Mouse (Mus musculus) lung, embryonic 14.5 days (tissue): ENCODE results near the gene Skp1a. TPM values are rescaled to one million over a fixed set of nuclear protein-coding genes. Genes with fewer than 3 reads are reported as not detected.

ENCODE experiments used
- ATAC-seq: fragments of 200-750 bp; cut with Nextera tagmentation; 2 replicates; pipeline ENCODE4 v1.8.0; 2017; ENCODE audit warnings: mild to moderate bottlenecking, moderate TSS enrichment, moderate library complexity; ENCODE audit not compliant: insufficient read depth
- DNase-seq: peaks from one replicate; pipeline ENCODE4 v3.0.0-alpha.2; 2015
- H3K27ac ChIP-seq: fragments of 300-500 bp; sonication (generic); 2 replicates; pipeline ENCODE4 v1.5.1; 2014; ENCODE audit warnings: low read depth, mild to moderate bottlenecking, moderate library complexity
- H3K27me3 ChIP-seq: fragments of 300-500 bp; sonication (generic); 2 replicates; pipeline ENCODE4 v1.6.1; 2014; ENCODE audit warnings: low read length, control low read depth; ENCODE audit not compliant: insufficient read depth
- H3K36me3 ChIP-seq: fragments of 300-500 bp; sonication (generic); 2 replicates; pipeline ENCODE4 v1.6.1; 2014; ENCODE audit warnings: control low read depth; ENCODE audit not compliant: insufficient read depth
- H3K4me1 ChIP-seq: fragments of 300-500 bp; sonication (generic); 2 replicates; pipeline ENCODE4 v1.6.1; 2014; ENCODE audit warnings: antibody characterized with exemption, control low read depth; ENCODE audit not compliant: insufficient read depth
- H3K4me2 ChIP-seq: fragments of 300-500 bp; sonication (generic); 2 replicates; pipeline ENCODE4 v1.6.1; 2014; ENCODE audit warnings: mild to moderate bottlenecking
- H3K4me3 ChIP-seq: fragments of 300-500 bp; sonication (generic); 2 replicates; pipeline ENCODE4 v1.5.1; 2014; ENCODE audit warnings: low read depth, low read length
- H3K9ac ChIP-seq: fragments of 300-500 bp; sonication (generic); 2 replicates; pipeline ENCODE4 v1.6.1; 2014
- H3K9me3 ChIP-seq: fragments of 300-500 bp; sonication (generic); 2 replicates; pipeline ENCODE4 v1.6.1; 2016; ENCODE audit warnings: low read depth, low read length, control low read depth
- CTCF ChIP-seq: IDR thresholded peaks from 2 replicates; pipeline ENCODE4 v1.5.1; 2016; ENCODE audit warnings: antibody characterized with exemption, low read depth
- WGBS: fragments of 180-500 bp; shearing (Covaris S2); extraction: QIAGEN DNeasy Blood & Tissue Kit; methylation state at CpG from one replicate; pipeline ENCODE4 v1.1.7; 2014; 5-methylcytosine and 5-hydroxymethylcytosine counted together
- polyA plus RNA-seq: library from polyadenylated mRNA; unstranded; fragments of >200 nt; fragmentation: Nextera tagmentation; extraction: Ambion mirVana; gene quantifications from 2 replicates; pipeline ENCODE4 v1.2.1, GENCODE M21; 2014

Skp1a gene
- polyA plus RNA-seq, 1 experiment from 2014 or later: 781 TPM

DNA sequence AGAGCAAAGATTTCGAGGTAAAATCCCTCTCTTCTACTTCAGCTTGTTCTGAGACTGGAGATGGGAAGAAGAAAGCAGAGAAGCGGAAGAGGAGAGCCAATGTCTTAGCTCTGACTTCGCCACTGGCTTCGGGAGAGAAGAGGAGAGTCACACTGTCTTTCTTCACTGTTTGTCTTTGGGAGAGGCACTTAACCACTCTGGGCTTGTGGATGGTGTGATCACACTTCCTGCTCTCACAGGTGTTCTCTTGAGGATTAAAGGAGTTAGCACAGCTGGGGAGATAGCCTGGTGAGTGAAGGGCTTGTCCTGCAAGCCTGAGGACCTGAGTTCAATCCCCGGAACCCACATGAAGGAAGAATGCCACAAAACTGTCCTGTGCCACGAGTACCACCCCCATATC, 61.1 kb downstream of the Skp1a start:
- H3K9me3 ChIP-seq: no peaks in the 10 kb centered on the region
- H3K27me3 ChIP-seq: no peaks in the 10 kb centered on the region
- no peak overlapping the region for H3K9ac ChIP-seq
- ATAC-seq: no peak
- H3K36me3 ChIP-seq: no peaks in the 10 kb centered on the region
- no peak overlapping the region for H3K4me2 ChIP-seq
- no peak overlapping the region for H3K27ac ChIP-seq
- H3K4me1 ChIP-seq: no peaks in the 10 kb centered on the region
- no peak for DNase-seq
- TF ChIP-seq CTCF: no peak
- WGBS: 62% methylated on average over 6 of the region's 6 CpGs
- no peak overlapping the region for H3K4me3 ChIP-seq

DNA sequence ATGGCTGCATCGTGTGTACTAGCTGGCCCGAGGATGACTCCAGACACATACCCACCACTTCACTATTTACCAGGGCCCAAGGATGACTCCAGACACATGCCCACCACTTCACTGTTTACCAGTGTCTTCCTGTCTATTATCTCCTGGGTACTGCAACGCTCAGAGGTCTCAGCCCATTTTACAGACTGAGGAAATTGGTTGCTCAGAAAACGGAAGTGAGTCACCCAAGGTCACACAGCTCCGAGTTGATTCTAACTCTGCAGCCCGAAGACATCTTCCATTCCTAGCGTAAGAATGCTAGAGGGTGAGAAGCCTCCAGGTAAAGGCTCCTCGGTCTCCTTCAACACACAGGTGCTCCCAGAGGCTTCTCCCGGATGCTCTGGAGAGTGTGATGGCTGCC, 62.3 kb downstream of the Skp1a start:
- Histone ChIP-seq H3K4me2 (no peak overlapping the region), H3K9me3 (no peaks in the 10 kb centered on the region), H3K9ac (no peak overlapping the region), H3K36me3 (no peaks in the 10 kb centered on the region), H3K4me3 (no peak overlapping the region), H3K27ac (no peak overlapping the region), H3K27me3 (no peaks in the 10 kb centered on the region), H3K4me1 (no peaks in the 10 kb centered on the region)
- DNase-seq (no peak), ATAC-seq (no peak)
- TF ChIP-seq CTCF: no peak
- 74% methylated on average over 9 of the region's 9 CpGs for WGBS

Other genes with a start within 250 kb of the Skp1a start
- gene Ube2b, start 231.2 kb upstream of the Skp1a start, polyA plus RNA-seq: 126 and 128 TPM in 2 replicates
- 8.5 and 9.4 TPM in 2 replicates for gene Cdkl3, start 227.8 kb upstream of the Skp1a start, polyA plus RNA-seq
- 94.0 and 95.3 TPM in 2 replicates for gene Ppp2ca, start 133.3 kb upstream of the Skp1a start, polyA plus RNA-seq
- not detected in 2 replicates for gene Olfr1373, start 86.5 kb upstream of the Skp1a start, polyA plus RNA-seq
- gene Olfr1371, start 18.0 kb upstream of the Skp1a start, polyA plus RNA-seq: not detected in 2 replicates
- 64.2 and 68.8 TPM in 2 replicates for gene Tcf7, start 51.0 kb downstream of the Skp1a start, polyA plus RNA-seq
- gene Vdac1, start 128.9 kb downstream of the Skp1a start, polyA plus RNA-seq: 219 TPM in 2 replicates
- 235 and 242 TPM in 2 replicates for gene 9530068E07Rik, start 164.4 kb downstream of the Skp1a start, polyA plus RNA-seq